Mouse (Mus musculus) embryonic fibroblast, embryonic 13.5 days (primary cell): ENCODE measurements at regions not wholly inside any gene's neighbourhood (a gene's known extent, or its start where the extent isn't known, plus 50 kb on each side); places are given as distances from the start of the nearest gene placed in this dataset.

Source experiments
- CTCF ChIP-seq: IDR thresholded peaks from 2 replicates; pipeline ENCODE4 v1.5.1; 2011; ENCODE audit warnings: mild to moderate bottlenecking, control low read depth, low read length, moderate library complexity, borderline replicate concordance; ENCODE audit not compliant: insufficient read depth
- POLR2A ChIP-seq: IDR thresholded peaks from 2 replicates; pipeline ENCODE4 v1.6.1; 2011; ENCODE audit warnings: low read depth, mild to moderate bottlenecking, control low read depth, low read length, moderate library complexity

- no peak for TF ChIP-seq CTCF
- no peak for TF ChIP-seq POLR2A
Measured at GRCm38 (mm10) chr16:49358404-49358803, 301.1 kb downstream of the Myh15 start.
